ENCODE assay signal across 8 mouse cellular contexts in the genomic region with DNA sequence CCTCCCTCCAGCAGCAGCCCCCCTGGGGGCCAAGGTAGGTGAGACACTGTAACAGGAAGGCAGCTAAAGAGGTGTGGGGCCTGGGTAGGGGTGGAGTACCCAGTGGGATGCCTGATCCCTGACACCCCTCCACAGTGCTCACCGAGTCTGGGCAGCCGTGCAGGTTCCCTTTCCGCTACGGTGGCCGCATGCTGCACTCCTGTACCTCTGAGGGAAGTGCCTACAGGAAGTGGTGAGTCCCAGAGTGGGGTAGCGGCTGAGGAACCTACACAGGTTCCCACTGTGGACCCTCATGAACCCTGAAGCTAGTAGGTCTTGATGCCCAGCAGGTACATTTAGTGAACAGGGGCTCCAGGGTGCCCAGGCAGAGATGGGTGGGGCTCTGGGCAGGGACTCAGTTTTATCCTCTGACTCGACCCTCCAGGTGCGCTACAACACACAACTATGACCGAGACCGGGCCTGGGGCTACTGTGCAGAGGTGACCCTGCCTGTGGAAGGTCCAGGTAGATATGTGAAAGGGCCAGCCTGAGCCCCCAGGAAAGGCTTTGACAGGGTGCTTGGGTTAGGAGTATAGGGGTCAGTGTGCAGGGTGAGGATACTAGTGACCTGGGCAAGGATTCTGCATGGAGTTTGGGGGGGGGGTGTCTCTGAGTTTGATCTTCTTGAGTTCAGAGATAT. TPM values are rescaled to one million over a fixed set of nuclear protein-coding genes. Genes with fewer than 3 reads are reported as not detected.
A peak's percentile ranks its signal among the peaks of the same experiment; 100 is the strongest.
DNase-seq lines count a peak whose midpoint lies in the region; ATAC-seq and TF ChIP-seq lines count a peak whose summit lies in the region.

No protein-coding gene starts in this region.

- H3K4me3 ChIP-seq in hindbrain, embryonic 10.5 days = no peak overlapping the region
- no peak overlapping the region for H3K4me3 ChIP-seq in hindbrain, postnatal 0 days (ENCODE audit: low read length)
- H3K4me3 ChIP-seq in embryonic facial prominence, embryonic 15.5 days (replicated peaks) = no peak overlapping the region
- no peak overlapping the region for H3K4me3 ChIP-seq in limb, embryonic 14.5 days (replicated peaks; ENCODE audit: low read length)

- no peak; the same call in 1 of the 2 replicates for ATAC-seq in hindbrain, postnatal 0 days
- peak; percentile 18; the same call in 1 of the 2 replicates for ATAC-seq in embryonic facial prominence, embryonic 15.5 days (ENCODE audit: insufficient number of reproducible peaks, low FRiP score, low TSS enrichment, low read depth)
- ATAC-seq in limb, embryonic 14.5 days (ENCODE audit: low FRiP score, low read depth) = 0 out of 2 replicates have a peak, but pooled peaks have one; percentile 2

- H3K9me3 ChIP-seq in hindbrain, embryonic 10.5 days = no peaks in the 10 kb centered on the region
- no peaks in the 10 kb centered on the region for H3K9me3 ChIP-seq in hindbrain, postnatal 0 days (ENCODE audit: low read length)
- H3K9me3 ChIP-seq in embryonic facial prominence, embryonic 15.5 days (replicated peaks) = no peaks in the 10 kb centered on the region
- no peaks in the 10 kb centered on the region for H3K9me3 ChIP-seq in limb, embryonic 14.5 days (ENCODE audit: control insufficient read depth, low read length)

- H3K4me2 ChIP-seq in hindbrain, postnatal 0 days (ENCODE audit: low read depth, low read length) = no peak overlapping the region
- no peak overlapping the region for H3K4me2 ChIP-seq in embryonic facial prominence, embryonic 15.5 days (replicated peaks)
- no peak overlapping the region for H3K4me2 ChIP-seq in limb, embryonic 14.5 days (replicated peaks; ENCODE audit: low read depth, low read length, severe bottlenecking)

- DNase-seq in hindbrain, embryonic 10.5 days (ENCODE audit: low spot score) = no peak
- DNase-seq in hindbrain, postnatal 0 days (ENCODE audit: low spot score) = no peak
- no peak for DNase-seq in limb, embryonic 14.5 days (ENCODE audit: low spot score)
- DNase-seq in splenic B cell, adult 2 months (ENCODE audit: low read depth, low spot score) = peak; percentile 30
- no peak for DNase-seq in gastrocnemius, postnatal 10 days
- no peak for DNase-seq in adrenal gland, adult (ENCODE audit: inconsistent age in 2 of 2, low spot score in 1 of 2)
- no peak for DNase-seq in gastrocnemius, adult 8-10 months (ENCODE audit: low spot score in 2 of 2)

- H3K27me3 ChIP-seq in hindbrain, embryonic 10.5 days (ENCODE audit: insufficient read depth, poor library complexity, severe bottlenecking) = 0 out of 2 replicates have a peak, but pooled peaks cover 4% of the 10 kb centered on the region
- H3K27me3 ChIP-seq in hindbrain, postnatal 0 days (ENCODE audit: insufficient read depth, low read length) = no peaks in the 10 kb centered on the region
- no peaks in the 10 kb centered on the region for H3K27me3 ChIP-seq in embryonic facial prominence, embryonic 15.5 days
- no peaks in the 10 kb centered on the region for H3K27me3 ChIP-seq in limb, embryonic 14.5 days (ENCODE audit: control insufficient read depth, insufficient read depth, low read length)
- H3K27me3 ChIP-seq in splenic B cell, adult 2 months (ENCODE audit: control insufficient read depth, insufficient read depth, low read length, poor library complexity, severe bottlenecking) = no peaks in the 10 kb centered on the region

- TF ChIP-seq POLR2A in limb, embryonic 14.5 days (IDR thresholded peaks at IDR 0.05; ENCODE audit: borderline replicate concordance, extremely low read depth, insufficient read depth, insufficient read length) = no peak

- TF ChIP-seq CTCF in hindbrain, postnatal 0 days (IDR thresholded peaks at IDR 0.05; ENCODE audit: low read depth) = no peak

- H3K27ac ChIP-seq in hindbrain, embryonic 10.5 days = peak overlapping the region; percentile 62; the same call in 1 of the 2 replicates
- H3K27ac ChIP-seq in hindbrain, postnatal 0 days = no peak overlapping the region
- no peak overlapping the region for H3K27ac ChIP-seq in embryonic facial prominence, embryonic 15.5 days (replicated peaks)
- H3K27ac ChIP-seq in limb, embryonic 14.5 days (replicated peaks; ENCODE audit: low read depth, low read length) = no peak overlapping the region

- no peaks in the 10 kb centered on the region for H3K36me3 ChIP-seq in hindbrain, embryonic 10.5 days
- H3K36me3 ChIP-seq in hindbrain, postnatal 0 days (ENCODE audit: insufficient read depth, low read length) = no peaks in the 10 kb centered on the region
- no peaks in the 10 kb centered on the region for H3K36me3 ChIP-seq in embryonic facial prominence, embryonic 15.5 days
- H3K36me3 ChIP-seq in limb, embryonic 14.5 days (ENCODE audit: control insufficient read depth, insufficient read depth, low read length) = no peaks in the 10 kb centered on the region
- H3K36me3 ChIP-seq in splenic B cell, adult 2 months (ENCODE audit: control insufficient read depth, insufficient read depth, low read length, poor library complexity, severe bottlenecking) = no peaks in the 10 kb centered on the region

- WGBS in hindbrain, embryonic 10.5 days = 70% methylated on average over 10 of the region's 10 CpGs
- WGBS in hindbrain, postnatal 0 days = 80% methylated on average over 10 of the region's 10 CpGs
- 63% methylated on average over 10 of the region's 10 CpGs for WGBS in embryonic facial prominence, embryonic 15.5 days
- WGBS in limb, embryonic 14.5 days = 66% methylated on average over 10 of the region's 10 CpGs

- H3K9ac ChIP-seq in hindbrain, postnatal 0 days (replicated peaks; ENCODE audit: low read length) = no peak overlapping the region
- H3K9ac ChIP-seq in embryonic facial prominence, embryonic 15.5 days = no peak overlapping the region
- H3K9ac ChIP-seq in limb, embryonic 14.5 days (ENCODE audit: low read depth, low read length, severe bottlenecking) = no peak overlapping the region

- peaks cover 12% of the 10 kb centered on the region for H3K4me1 ChIP-seq in hindbrain, embryonic 10.5 days (replicated peaks)
- H3K4me1 ChIP-seq in hindbrain, postnatal 0 days (ENCODE audit: insufficient read depth, low read length) = no peaks in the 10 kb centered on the region
- 0 out of 2 replicates have a peak, but pooled peaks cover 3% of the 10 kb centered on the region for H3K4me1 ChIP-seq in embryonic facial prominence, embryonic 15.5 days
- no peaks in the 10 kb centered on the region for H3K4me1 ChIP-seq in limb, embryonic 14.5 days (ENCODE audit: control insufficient read depth, insufficient read depth, low read length)

RNA-seq across cellular contexts. Expression of a gene that starts 1.3 kb away (rescaled TPM):
- polyA plus RNA-seq in hindbrain, embryonic 10.5 days (2016; fragmentation: Nextera tagmentation; extraction: Ambion mirVana) = 0.25 and 0.27 TPM in 2 replicates
- total RNA-seq in hindbrain, postnatal 0 days (2014; rRNA removed) = 0.78 and 1.4 TPM in 2 replicates
- not detected in 2 replicates for polyA plus RNA-seq in hindbrain, postnatal 0 days (2015; fragmentation: Nextera tagmentation; extraction: Ambion mirVana)
- 0.29 and 0.71 TPM in 2 replicates for polyA plus RNA-seq in embryonic facial prominence, embryonic 15.5 days (2015; fragmentation: Nextera tagmentation; extraction: Ambion mirVana)
- 2.8 and 4.0 TPM in 2 replicates for polyA plus RNA-seq in limb, embryonic 14.5 days (2012; rRNA removed)
- 0.28 and 0.43 TPM in 2 replicates for polyA plus RNA-seq in limb, embryonic 14.5 days (2014; fragmentation: Nextera tagmentation; extraction: Ambion mirVana)
- total RNA-seq in gastrocnemius, postnatal 10 days (2021) = 1 to 10 TPM in 1 of 2 experiments, under 1 TPM in 1; 0.40 to 1.1 TPM
- under 1 TPM in 1 of 4 experiments, not detected in 3; 0.45 TPM for total RNA-seq in gastrocnemius, adult 8-10 months (2022)

RNA-seq across cellular contexts. Expression of a gene that starts 14.0 kb away (rescaled TPM):
- polyA plus RNA-seq in hindbrain, embryonic 10.5 days (2016; fragmentation: Nextera tagmentation; extraction: Ambion mirVana) = 0.30 and 0.52 TPM in 2 replicates
- total RNA-seq in hindbrain, postnatal 0 days (2014; rRNA removed) = 24.5 and 26.9 TPM in 2 replicates
- polyA plus RNA-seq in hindbrain, postnatal 0 days (2015; fragmentation: Nextera tagmentation; extraction: Ambion mirVana) = 10.9 and 11.6 TPM in 2 replicates
- 9.6 and 11.1 TPM in 2 replicates for polyA plus RNA-seq in embryonic facial prominence, embryonic 15.5 days (2015; fragmentation: Nextera tagmentation; extraction: Ambion mirVana)
- 11.0 and 13.0 TPM in 2 replicates for polyA plus RNA-seq in limb, embryonic 14.5 days (2012; rRNA removed)
- 4.7 and 5.0 TPM in 2 replicates for polyA plus RNA-seq in limb, embryonic 14.5 days (2014; fragmentation: Nextera tagmentation; extraction: Ambion mirVana)
- total RNA-seq in gastrocnemius, postnatal 10 days (2021) = 10 to 100 TPM; 25.8 to 30.4 TPM
- total RNA-seq in gastrocnemius, adult 8-10 months (2022) = 10 to 100 TPM; 15.8 to 22.5 (median 19.8) TPM
